Mouse (Mus musculus) ES-Bruce4 (cell line): Measurements from ENCODE around the gene Gstm2. TPM values are rescaled to one million over a fixed set of nuclear protein-coding genes. Genes with fewer than 3 reads are reported as not detected.

Experiments used
- H3K27ac ChIP-seq: 2 replicates; pipeline ENCODE4 v1.5.1; 2012; ENCODE audit warnings: low read length, inconsistent platforms; ENCODE audit not compliant: insufficient read depth
- H3K27me3 ChIP-seq: 2 replicates; pipeline ENCODE4 v1.6.1; 2012; ENCODE audit warnings: mild to moderate bottlenecking, low read length, inconsistent platforms; ENCODE audit not compliant: control insufficient read depth, poor library complexity, insufficient read depth, severe bottlenecking
- H3K36me3 ChIP-seq: 2 replicates; pipeline ENCODE4 v1.6.1; 2012; ENCODE audit warnings: inconsistent platforms, mild to moderate bottlenecking, low read length, moderate library complexity; ENCODE audit not compliant: control insufficient read depth, poor library complexity, insufficient read depth, severe bottlenecking
- H3K4me1 ChIP-seq: one replicate; pipeline ENCODE4 v1.8.1; 2011; ENCODE audit warnings: low read length; ENCODE audit not compliant: control insufficient read depth, insufficient read depth
- H3K4me3 ChIP-seq: 2 replicates; pipeline ENCODE4 v1.5.1; 2011; ENCODE audit warnings: low read depth, mild to moderate bottlenecking, low read length
- H3K9ac ChIP-seq: 2 replicates; pipeline ENCODE4 v1.6.1; 2012; ENCODE audit warnings: low read depth, mild to moderate bottlenecking, inconsistent platforms; ENCODE audit not compliant: poor library complexity, severe bottlenecking
- H3K9me3 ChIP-seq: replicated peaks from 2 replicates; pipeline ENCODE4 v1.6.1; 2012; ENCODE audit warnings: mild to moderate bottlenecking, low read length, inconsistent platforms; ENCODE audit not compliant: control insufficient read depth, poor library complexity, insufficient read depth, severe bottlenecking
- CTCF ChIP-seq: IDR thresholded peaks from one replicate; pipeline ENCODE4 v1.8.1; 2011; ENCODE audit warnings: low read depth, low read length
- EP300 ChIP-seq: IDR thresholded peaks from 2 replicates; pipeline ENCODE4 v1.6.1; 2011; ENCODE audit warnings: low read depth, low read length; ENCODE audit not compliant: insufficient read depth
- POLR2A ChIP-seq: IDR thresholded peaks from one replicate; pipeline ENCODE4 v1.8.1; 2011; ENCODE audit warnings: low read length; ENCODE audit not compliant: insufficient read depth
- polyA plus RNA-seq: library from polyadenylated mRNA; stranded (reverse); fragments of >200 nt; gene quantifications from 2 replicates; pipeline ENCODE4 v1.2.4, GENCODE M21; 2011; ENCODE audit warnings: low read depth; ENCODE audit not compliant: missing spikeins, insufficient read depth, insufficient read length

The Gstm2 gene
- polyA plus RNA-seq, 1 experiment = 74.8 TPM

DNA sequence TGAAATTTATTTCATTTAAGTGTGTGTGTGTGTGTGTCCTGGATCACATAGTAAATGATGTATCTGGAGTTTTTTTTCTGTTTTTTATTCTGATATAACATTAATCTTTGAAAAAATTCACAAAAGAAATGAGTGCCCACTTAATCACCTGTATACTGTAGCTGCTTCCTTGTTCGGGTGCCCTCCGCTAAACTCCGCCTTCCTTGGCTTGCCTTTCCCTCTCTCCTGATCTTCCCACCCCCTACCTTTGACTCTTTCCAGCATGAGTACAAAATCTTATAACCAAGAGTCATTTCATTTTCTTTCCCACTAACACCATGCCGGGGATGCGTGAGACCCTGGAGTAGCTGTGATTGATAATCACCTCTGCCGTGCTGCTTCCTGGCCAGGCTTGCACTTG, 54.1 kb downstream of the Gstm2 start:
- no peaks in the 10 kb centered on the region for H3K9me3 ChIP-seq
- TF ChIP-seq EP300 = no peak
- TF ChIP-seq CTCF = no peak
- no peak for TF ChIP-seq POLR2A
- H3K36me3 ChIP-seq = no peaks in the 10 kb centered on the region
- H3K27me3 ChIP-seq = no peaks in the 10 kb centered on the region
- H3K4me1 ChIP-seq = no peaks in the 10 kb centered on the region
- H3K4me3 ChIP-seq = no peak overlapping the region
- H3K9ac ChIP-seq = no peak overlapping the region
- H3K27ac ChIP-seq = no peak overlapping the region

Other genes starting within 250 kb of the Gstm2 start
- gene Csf1, start 226.0 kb downstream of the Gstm2 start, polyA plus RNA-seq = 27.0 and 32.5 TPM in 2 replicates
- gene Eps8l3, start 109.2 kb downstream of the Gstm2 start, polyA plus RNA-seq = not detected in 2 replicates
- 21.3 and 22.2 TPM in 2 replicates for gene Gstm5, start 90.6 kb downstream of the Gstm2 start, polyA plus RNA-seq
- 4.4 and 4.6 TPM in 2 replicates for gene Gstm7, start 54.6 kb downstream of the Gstm2 start, polyA plus RNA-seq
- gene Gstm6, start 42.7 kb downstream of the Gstm2 start, polyA plus RNA-seq = 27.1 and 27.8 TPM in 2 replicates
- gene Gstm3, start 17.2 kb downstream of the Gstm2 start, polyA plus RNA-seq = 24.6 and 31.6 TPM in 2 replicates
- 163 and 187 TPM in 2 replicates for gene Gstm1, start 31.5 kb upstream of the Gstm2 start, polyA plus RNA-seq
- 14.0 and 15.1 TPM in 2 replicates for gene Gstm4, start 58.4 kb upstream of the Gstm2 start, polyA plus RNA-seq
- 34.9 and 48.2 TPM in 2 replicates for gene Ampd2, start 100.2 kb upstream of the Gstm2 start, polyA plus RNA-seq
- 3.2 and 3.5 TPM in 2 replicates for gene Gnat2, start 106.3 kb upstream of the Gstm2 start, polyA plus RNA-seq
- gene Gnai3, start 159.7 kb upstream of the Gstm2 start, polyA plus RNA-seq = 116 and 127 TPM in 2 replicates
- not detected in 2 replicates for gene Gpr61, start 168.4 kb upstream of the Gstm2 start, polyA plus RNA-seq
- gene Amigo1, start 199.9 kb upstream of the Gstm2 start, polyA plus RNA-seq = 4.9 and 5.6 TPM in 2 replicates
- 3.3 and 3.7 TPM in 2 replicates for gene Cyb561d1, start 214.8 kb upstream of the Gstm2 start, polyA plus RNA-seq
- gene Atxn7l2, start 224.5 kb upstream of the Gstm2 start, polyA plus RNA-seq = 4.3 and 9.2 TPM in 2 replicates
- gene Sypl2, start 240.2 kb upstream of the Gstm2 start, polyA plus RNA-seq = not detected in 2 replicates